Mouse (Mus musculus): ENCODE results near the gene H6pd. TPM values are rescaled to one million over a fixed set of nuclear protein-coding genes. Genes with fewer than 3 reads are reported as not detected.

H6pd gene
- polyA plus RNA-seq, 1 experiment from 2014 or later, result 33.1 TPM

GRCm38 (mm10) chr4:149949691-149950090 lies 59.1 kb downstream of the H6pd start:
- H3K9ac ChIP-seq (ENCODE audit: low read depth, low read length), result no peak overlapping the region
- no peak for TF ChIP-seq CTCF (IDR thresholded peaks at IDR 0.05; ENCODE audit: low read depth)
- H3K27ac ChIP-seq (ENCODE audit: low read depth, low read length), result no peak overlapping the region
- 0 out of 2 replicates have a peak, but pooled peaks cover 5% of the 10 kb centered on the region for H3K4me1 ChIP-seq (replicated peaks; ENCODE audit: control insufficient read depth, insufficient read depth, low read length)
- H3K4me2 ChIP-seq (replicated peaks; ENCODE audit: low read depth), result no peak overlapping the region
- ATAC-seq, result no peak
- no peak overlapping the region for H3K4me3 ChIP-seq (ENCODE audit: low read depth, low read length)
- 0 out of 2 replicates have a peak, but pooled peaks cover 7% of the 10 kb centered on the region for H3K36me3 ChIP-seq (ENCODE audit: control insufficient read depth, insufficient read depth)
- no peaks in the 10 kb centered on the region for H3K27me3 ChIP-seq (replicated peaks; ENCODE audit: control insufficient read depth, insufficient read depth, low read length)
- no peaks in the 10 kb centered on the region for H3K9me3 ChIP-seq (ENCODE audit: control insufficient read depth)
- WGBS, result 75% methylated on average over 13 of the region's 13 CpGs

- TF ChIP-seq CTCF (IDR thresholded peaks at IDR 0.05; ENCODE audit: low read depth), result no peak
- WGBS, result 63% methylated on average over 5 of the region's 5 CpGs
- Histone ChIP-seq H3K36me3 (ENCODE audit: control insufficient read depth, insufficient read depth) (0 out of 2 replicates have a peak, but pooled peaks cover 7% of the 10 kb centered on the region), H3K27ac (ENCODE audit: low read depth, low read length) (no peak overlapping the region), H3K4me2 (replicated peaks; ENCODE audit: low read depth) (no peak overlapping the region), H3K4me3 (ENCODE audit: low read depth, low read length) (no peak overlapping the region), H3K9ac (ENCODE audit: low read depth, low read length) (no peak overlapping the region), H3K4me1 (replicated peaks; ENCODE audit: control insufficient read depth, insufficient read depth, low read length) (0 out of 2 replicates have a peak, but pooled peaks cover 13% of the 10 kb centered on the region), H3K9me3 (ENCODE audit: control insufficient read depth) (no peaks in the 10 kb centered on the region), H3K27me3 (replicated peaks; ENCODE audit: control insufficient read depth, insufficient read depth, low read length) (no peaks in the 10 kb centered on the region)
- no peak for ATAC-seq
Measured at GRCm38 (mm10) chr4:149948119-149948518, 60.7 kb downstream of the H6pd start.

DNA sequence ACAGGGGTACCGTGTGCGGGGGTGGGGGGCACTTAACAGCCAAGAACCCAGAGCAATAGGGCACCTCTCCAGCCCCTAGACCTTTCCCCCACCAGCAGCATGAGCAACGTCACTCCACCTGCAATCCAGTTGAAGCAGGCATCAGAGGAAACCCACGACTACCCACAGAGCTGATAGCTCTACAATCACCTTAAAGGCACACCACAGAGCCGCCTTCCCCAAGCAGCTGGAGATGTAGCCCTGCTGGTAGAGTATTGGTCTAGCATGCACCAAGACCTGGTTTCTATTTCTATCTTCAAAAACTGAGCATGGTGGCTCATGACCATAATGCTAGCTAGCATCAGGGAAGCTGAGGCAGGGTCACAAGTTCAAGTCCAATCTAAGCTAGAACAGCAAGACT lies 61.4 kb downstream of the H6pd start:
- 82% methylated on average over 5 of the region's 5 CpGs for WGBS
- 0 out of 2 replicates have a peak, but pooled peaks cover 16% of the 10 kb centered on the region for H3K4me1 ChIP-seq (replicated peaks; ENCODE audit: control insufficient read depth, insufficient read depth, low read length)
- H3K27ac ChIP-seq (ENCODE audit: low read depth, low read length), result no peak overlapping the region
- no peaks in the 10 kb centered on the region for H3K9me3 ChIP-seq (ENCODE audit: control insufficient read depth)
- no peak overlapping the region for H3K4me3 ChIP-seq (ENCODE audit: low read depth, low read length)
- H3K9ac ChIP-seq (ENCODE audit: low read depth, low read length), result no peak overlapping the region
- ATAC-seq, result no peak
- no peak for TF ChIP-seq CTCF (IDR thresholded peaks at IDR 0.05; ENCODE audit: low read depth)
- H3K4me2 ChIP-seq (replicated peaks; ENCODE audit: low read depth), result no peak overlapping the region
- H3K36me3 ChIP-seq (ENCODE audit: control insufficient read depth, insufficient read depth), result 0 out of 2 replicates have a peak, but pooled peaks cover 7% of the 10 kb centered on the region
- no peaks in the 10 kb centered on the region for H3K27me3 ChIP-seq (replicated peaks; ENCODE audit: control insufficient read depth, insufficient read depth, low read length)

GRCm38 (mm10) chr4:149945194-149945593 lies 63.6 kb downstream of the H6pd start:
- H3K4me3 ChIP-seq (ENCODE audit: low read depth, low read length), result no peak overlapping the region
- no peak overlapping the region for H3K4me2 ChIP-seq (replicated peaks; ENCODE audit: low read depth)
- no peak overlapping the region for H3K27ac ChIP-seq (ENCODE audit: low read depth, low read length)
- 49% methylated on average over 9 of the region's 9 CpGs for WGBS
- no peak for ATAC-seq
- H3K27me3 ChIP-seq (replicated peaks; ENCODE audit: control insufficient read depth, insufficient read depth, low read length), result no peaks in the 10 kb centered on the region
- H3K36me3 ChIP-seq (ENCODE audit: control insufficient read depth, insufficient read depth), result no peaks in the 10 kb centered on the region
- H3K9ac ChIP-seq (ENCODE audit: low read depth, low read length), result no peak overlapping the region
- no peaks in the 10 kb centered on the region for H3K9me3 ChIP-seq (ENCODE audit: control insufficient read depth)
- no peak for TF ChIP-seq CTCF (IDR thresholded peaks at IDR 0.05; ENCODE audit: low read depth)
- H3K4me1 ChIP-seq (replicated peaks; ENCODE audit: control insufficient read depth, insufficient read depth, low read length), result 0 out of 2 replicates have a peak, but pooled peaks cover 21% of the 10 kb centered on the region

DNA sequence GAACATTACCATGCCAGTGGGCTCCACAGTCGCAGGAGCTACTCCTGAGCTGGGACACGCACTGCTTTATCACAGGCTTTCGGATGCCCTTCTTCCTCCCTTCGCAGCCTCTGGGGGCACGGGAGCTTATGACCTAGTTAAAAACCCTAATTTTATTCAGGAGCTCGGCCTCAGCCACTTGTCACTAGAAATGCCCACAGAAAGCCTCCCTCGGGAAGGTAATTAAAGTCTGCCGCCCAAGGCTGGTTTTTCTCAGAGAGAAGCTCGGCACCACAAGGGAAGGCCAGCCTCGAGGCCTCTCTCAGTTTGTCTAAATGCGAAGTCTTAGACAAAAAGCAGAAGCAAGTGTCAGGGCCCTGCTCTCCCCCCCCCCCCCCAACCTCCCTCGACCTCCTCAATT lies 64.6 kb downstream of the H6pd start:
- Histone ChIP-seq H3K4me1 (replicated peaks; ENCODE audit: control insufficient read depth, insufficient read depth, low read length) (0 out of 2 replicates have a peak, but pooled peaks cover 21% of the 10 kb centered on the region), H3K27ac (ENCODE audit: low read depth, low read length) (no peak overlapping the region), H3K27me3 (replicated peaks; ENCODE audit: control insufficient read depth, insufficient read depth, low read length) (no peaks in the 10 kb centered on the region), H3K4me2 (replicated peaks; ENCODE audit: low read depth) (no peak overlapping the region), H3K9me3 (ENCODE audit: control insufficient read depth) (no peaks in the 10 kb centered on the region), H3K9ac (ENCODE audit: low read depth, low read length) (no peak overlapping the region), H3K4me3 (ENCODE audit: low read depth, low read length) (no peak overlapping the region), H3K36me3 (ENCODE audit: control insufficient read depth, insufficient read depth) (no peaks in the 10 kb centered on the region)
- no peak for TF ChIP-seq CTCF (IDR thresholded peaks at IDR 0.05; ENCODE audit: low read depth)
- ATAC-seq, result no peak
- WGBS, result 57% methylated on average over 12 of the region's 12 CpGs

DNA sequence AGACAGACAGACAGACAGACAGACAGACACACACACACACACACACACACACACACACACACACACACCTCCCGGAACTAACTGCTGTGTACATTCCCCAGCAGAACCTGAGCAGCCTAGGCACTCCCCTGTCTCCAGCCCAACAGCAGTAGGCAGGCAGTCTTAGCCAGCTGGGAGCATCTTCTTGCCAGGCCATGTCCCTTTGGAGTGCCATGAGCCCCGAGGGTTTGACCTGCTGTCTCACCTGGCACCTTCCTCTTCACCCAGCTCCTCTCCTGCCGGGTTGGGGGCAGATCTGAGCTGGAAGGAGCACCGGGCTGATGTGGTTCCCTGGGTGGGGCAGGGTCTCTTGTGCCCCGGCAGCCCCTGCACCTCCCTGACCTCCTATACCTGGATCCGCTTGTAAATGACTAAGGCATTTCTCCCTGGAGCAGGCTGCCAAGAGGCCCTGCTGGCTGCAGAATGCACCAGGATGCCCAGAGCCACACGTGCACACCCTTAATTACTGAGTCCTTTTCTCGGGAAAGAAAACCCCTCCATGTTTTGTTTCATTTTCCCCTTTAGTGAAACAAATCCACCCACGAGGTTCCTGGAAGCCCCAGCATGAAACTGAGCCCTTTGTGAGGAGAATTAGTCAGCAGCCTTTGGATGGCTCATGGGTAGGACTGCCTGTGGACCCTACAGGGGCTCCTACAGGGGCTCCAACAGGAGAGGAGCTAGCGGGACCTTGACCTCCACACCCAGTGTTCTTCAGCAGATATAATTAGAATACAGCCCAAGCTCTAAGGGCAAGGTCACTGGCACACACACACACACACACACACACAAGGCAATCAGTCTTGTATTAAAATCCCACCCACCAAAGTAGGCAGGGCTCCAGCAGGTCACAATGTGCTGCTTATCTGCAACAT lies 65.7 kb downstream of the H6pd start:
- peak overlapping the region; percentile 44 for H3K4me2 ChIP-seq (replicated peaks; ENCODE audit: low read depth)
- H3K27ac ChIP-seq (ENCODE audit: low read depth, low read length), result no peak overlapping the region
- H3K9me3 ChIP-seq (ENCODE audit: control insufficient read depth), result no peaks in the 10 kb centered on the region
- ATAC-seq, result peak; percentile 53; the same call in 1 of the 2 replicates
- WGBS, result 30% methylated on average over 10 of the region's 10 CpGs
- no peaks in the 10 kb centered on the region for H3K27me3 ChIP-seq (replicated peaks; ENCODE audit: control insufficient read depth, insufficient read depth, low read length)
- 0 out of 2 replicates have a peak overlapping the region, but pooled peaks have one; percentile 18 for H3K9ac ChIP-seq (ENCODE audit: low read depth, low read length)
- H3K36me3 ChIP-seq (ENCODE audit: control insufficient read depth, insufficient read depth), result no peaks in the 10 kb centered on the region; the same call in 1 of the 2 replicates
- TF ChIP-seq CTCF (IDR thresholded peaks at IDR 0.05; ENCODE audit: low read depth), result no peak
- H3K4me1 ChIP-seq (replicated peaks; ENCODE audit: control insufficient read depth, insufficient read depth, low read length), result 0 out of 2 replicates have a peak, but pooled peaks cover 21% of the 10 kb centered on the region
- H3K4me3 ChIP-seq (ENCODE audit: low read depth, low read length), result no peak overlapping the region
